Mouse (Mus musculus) spleen, postnatal 10 days (tissue): ENCODE data around the gene Lexm.

Source experiments
- DNase-seq, 2 experiments: peaks; one replicate each; pipeline ENCODE4 v3.0.0; 2021 to 2022; ENCODE audit warnings: low spot score in 2 of 2

The Lexm gene

GRCm38 (mm10) chr4:106617056-106617455 is at the start of gene Lexm:
Lexm (minus strand) TSS chr4:106617241.
- no peak for DNase-seq

GRCm38 (mm10) chr4:106666546-106666945 is 49.5 kb upstream of the Lexm start:
- DNase-seq = no peak

- DNase-seq = no peak
Measured at GRCm38 (mm10) chr4:106665673-106666072, 48.6 kb upstream of the Lexm start.

- no peak for DNase-seq
Measured at GRCm38 (mm10) chr4:106665269-106665668, 48.2 kb upstream of the Lexm start.

DNA sequence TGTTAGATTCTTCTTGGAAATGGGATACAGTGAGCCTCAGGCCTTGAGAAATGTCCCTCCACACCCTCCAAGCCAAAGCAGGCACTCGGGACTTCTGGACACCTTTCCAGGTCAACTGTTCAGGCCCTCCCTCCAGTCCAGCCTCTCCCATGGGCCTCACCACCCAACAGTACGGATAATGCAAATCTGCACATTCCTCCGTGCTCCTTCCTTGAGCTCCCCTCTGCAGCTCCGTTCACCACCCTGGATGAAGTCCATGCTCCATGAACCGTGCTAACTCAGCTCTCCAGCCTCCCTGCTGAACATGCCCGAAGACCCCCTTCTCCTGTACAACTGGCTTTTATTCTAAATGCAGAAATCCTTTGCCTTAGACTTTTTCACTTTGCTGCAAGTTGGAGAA is 47.7 kb upstream of the Lexm start:
- DNase-seq = no peak

DNA sequence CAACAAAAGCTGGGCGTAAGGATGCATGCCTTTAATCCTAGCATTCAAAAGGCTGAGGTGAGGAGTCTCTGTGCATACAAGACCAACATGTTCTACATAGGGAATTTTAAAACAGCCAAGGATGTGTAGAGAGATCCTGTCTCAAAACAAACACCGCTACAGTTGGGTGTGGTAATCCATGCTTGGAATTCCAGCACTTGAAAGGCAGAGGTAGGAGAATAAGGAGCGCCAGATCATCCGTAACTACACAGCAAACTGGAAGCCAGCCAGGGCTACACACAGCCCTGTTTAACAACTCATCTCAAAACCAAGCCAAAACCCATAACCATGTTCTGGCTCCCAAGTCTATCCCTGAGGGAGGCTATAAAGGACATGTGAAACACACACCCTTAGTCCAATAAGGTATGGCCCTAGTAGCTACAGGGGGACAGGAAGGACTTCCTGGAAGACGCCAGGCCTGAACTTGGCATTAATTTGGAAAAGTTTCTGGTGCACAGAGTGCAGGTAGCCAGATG is 47.0 kb upstream of the Lexm start:
- DNase-seq = no peak

DNA sequence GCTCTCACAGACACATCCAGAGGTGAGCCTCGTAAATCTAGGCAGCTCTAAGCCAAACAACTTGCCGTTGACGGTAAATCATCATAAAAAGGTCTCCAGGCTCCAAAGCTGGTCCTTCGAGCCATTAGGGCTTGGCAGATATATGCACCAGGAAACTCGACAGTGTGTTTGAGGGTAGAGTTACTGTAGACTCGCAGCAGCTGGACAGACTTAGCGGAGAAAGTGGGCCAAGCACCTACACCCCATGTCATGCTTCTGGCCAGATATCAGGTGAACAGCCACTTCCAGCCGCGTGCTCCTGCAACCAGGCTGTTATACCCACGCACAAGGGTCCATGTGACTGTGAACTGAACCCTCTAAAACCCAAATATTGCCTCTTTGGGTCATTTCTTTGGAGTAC is 38.6 kb upstream of the Lexm start:
- DNase-seq = no peak

DNA sequence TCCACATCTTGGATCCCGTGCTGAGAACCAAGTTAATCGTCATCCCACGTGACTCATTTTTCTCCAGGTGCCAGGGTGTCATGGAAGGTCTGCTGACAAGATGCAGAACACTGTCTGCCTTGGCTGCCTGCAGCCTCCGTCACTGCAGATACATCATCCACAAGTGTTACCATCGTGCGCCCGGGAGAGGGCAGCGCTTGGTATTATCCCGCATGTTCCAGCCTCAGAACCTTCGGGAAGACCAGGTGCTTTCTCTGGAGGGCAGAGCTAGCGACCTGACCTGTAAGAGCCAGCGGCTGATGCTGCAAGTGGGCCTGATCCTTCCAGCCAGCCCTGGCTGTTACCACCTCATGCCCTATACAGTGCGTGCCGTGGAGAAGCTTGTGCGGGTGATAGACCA is 36.0 kb upstream of the Lexm start:
- DNase-seq = no peak

GRCm38 (mm10) chr4:106652546-106652945 is 35.5 kb upstream of the Lexm start:
- DNase-seq = no peak

DNA sequence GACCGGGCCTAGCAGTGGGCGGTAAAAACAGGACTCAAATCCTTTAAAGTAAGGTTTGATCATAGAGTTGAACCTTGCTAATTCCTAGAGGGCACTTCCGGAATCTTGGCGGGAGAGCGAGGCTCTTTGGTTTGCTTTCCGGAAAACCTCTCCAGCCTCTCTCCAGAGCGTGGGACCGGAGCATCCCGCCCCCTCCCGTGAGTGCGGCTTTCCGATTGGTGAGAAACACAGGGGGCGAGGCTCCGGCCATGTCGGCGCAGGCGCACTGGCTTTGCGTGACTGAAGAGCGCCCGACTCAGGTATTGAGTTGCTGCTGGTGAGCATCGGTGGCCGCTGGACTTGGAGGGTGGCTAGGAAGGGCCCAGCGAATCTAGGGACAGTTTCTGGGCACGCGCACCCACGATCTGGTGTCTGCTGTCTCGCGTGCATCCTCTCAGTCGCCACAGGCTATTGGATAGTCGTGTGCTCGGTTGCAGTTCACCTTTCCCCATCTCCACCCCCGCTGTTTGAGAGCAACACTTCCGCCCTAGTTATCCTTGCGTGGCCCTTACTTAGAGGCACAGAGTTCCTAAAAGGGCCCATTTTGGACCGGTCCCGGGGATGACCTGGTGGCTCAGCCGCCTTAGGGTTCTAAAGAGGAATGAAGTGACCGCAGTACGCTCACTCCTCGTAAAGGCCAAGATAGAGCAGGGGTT is 33.9 kb upstream of the Lexm start, which contains the start of gene Pars2:
Gene Pars2, plus strand, starts transcription at position 237 of the 695 bp plus-strand sequence.
- peak; percentile 89 to 96 for DNase-seq

DNA sequence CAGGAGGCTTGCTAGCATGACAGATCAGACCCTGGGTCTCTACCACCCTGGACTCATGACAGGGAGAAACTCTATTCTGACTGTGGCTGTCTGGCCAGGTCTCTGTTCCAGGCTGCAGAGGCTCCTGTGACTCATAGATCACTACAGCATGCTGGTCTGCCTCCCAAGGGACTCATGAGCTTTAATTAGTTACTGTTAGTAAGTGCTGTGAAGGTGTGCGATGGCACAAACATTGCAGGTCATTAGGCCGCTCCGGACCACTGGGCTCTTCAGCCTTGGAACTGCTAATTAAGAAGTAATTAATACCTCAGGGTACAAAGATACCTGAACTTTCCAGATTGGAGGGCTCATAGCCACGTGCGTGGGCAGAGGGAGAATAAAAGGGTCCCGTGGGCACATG is 30.1 kb upstream of the Lexm start:
- no peak for DNase-seq

DNA sequence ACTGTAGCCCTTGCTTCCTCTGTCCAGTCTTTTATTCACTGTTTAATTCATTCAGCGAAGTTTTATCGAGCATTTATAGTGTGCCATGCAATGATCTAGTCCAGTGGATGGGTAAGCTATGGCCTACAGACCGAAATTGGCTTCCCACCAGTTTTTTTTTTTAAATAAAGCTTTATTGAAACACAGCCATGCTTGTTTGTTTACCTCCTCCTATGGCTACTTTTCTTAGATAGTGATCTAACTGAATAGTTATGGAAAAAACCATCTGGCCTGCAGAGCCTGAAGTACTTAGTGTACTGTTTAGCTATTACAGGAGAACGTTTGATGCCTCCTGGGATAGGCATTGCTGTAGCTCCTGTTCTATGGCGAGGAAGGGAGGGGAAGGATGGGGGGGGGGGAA is 28.8 kb upstream of the Lexm start:
- DNase-seq = no peak

DNA sequence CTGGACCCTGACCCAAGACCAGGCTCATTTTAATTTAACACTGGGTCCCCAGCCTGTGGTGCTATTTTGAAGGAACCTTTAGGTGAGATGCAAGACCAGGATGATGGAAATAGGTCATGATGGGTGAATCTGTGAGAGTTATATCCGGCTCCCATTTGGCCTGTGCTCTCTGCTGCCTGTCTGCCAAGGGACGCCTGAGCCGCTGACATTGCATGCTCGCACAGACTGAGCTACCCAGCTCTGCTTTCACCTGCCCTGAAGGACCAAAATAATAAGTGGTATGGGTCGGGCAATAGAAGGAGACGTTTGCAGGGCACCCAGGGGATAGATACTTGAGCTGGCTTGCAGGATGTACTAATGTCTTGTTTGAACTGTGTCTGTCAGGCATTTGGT is 27.2 kb upstream of the Lexm start:
- DNase-seq = no peak

- DNase-seq = no peak
Measured at GRCm38 (mm10) chr4:106643483-106644217, 26.6 kb upstream of the Lexm start.

GRCm38 (mm10) chr4:106634086-106634479 is 17.0 kb upstream of the Lexm start:
- DNase-seq = no peak

- no peak for DNase-seq
Measured at GRCm38 (mm10) chr4:106633281-106634085, 16.4 kb upstream of the Lexm start.

- no peak for DNase-seq
Measured at GRCm38 (mm10) chr4:106632313-106632712, 15.3 kb upstream of the Lexm start.

DNA sequence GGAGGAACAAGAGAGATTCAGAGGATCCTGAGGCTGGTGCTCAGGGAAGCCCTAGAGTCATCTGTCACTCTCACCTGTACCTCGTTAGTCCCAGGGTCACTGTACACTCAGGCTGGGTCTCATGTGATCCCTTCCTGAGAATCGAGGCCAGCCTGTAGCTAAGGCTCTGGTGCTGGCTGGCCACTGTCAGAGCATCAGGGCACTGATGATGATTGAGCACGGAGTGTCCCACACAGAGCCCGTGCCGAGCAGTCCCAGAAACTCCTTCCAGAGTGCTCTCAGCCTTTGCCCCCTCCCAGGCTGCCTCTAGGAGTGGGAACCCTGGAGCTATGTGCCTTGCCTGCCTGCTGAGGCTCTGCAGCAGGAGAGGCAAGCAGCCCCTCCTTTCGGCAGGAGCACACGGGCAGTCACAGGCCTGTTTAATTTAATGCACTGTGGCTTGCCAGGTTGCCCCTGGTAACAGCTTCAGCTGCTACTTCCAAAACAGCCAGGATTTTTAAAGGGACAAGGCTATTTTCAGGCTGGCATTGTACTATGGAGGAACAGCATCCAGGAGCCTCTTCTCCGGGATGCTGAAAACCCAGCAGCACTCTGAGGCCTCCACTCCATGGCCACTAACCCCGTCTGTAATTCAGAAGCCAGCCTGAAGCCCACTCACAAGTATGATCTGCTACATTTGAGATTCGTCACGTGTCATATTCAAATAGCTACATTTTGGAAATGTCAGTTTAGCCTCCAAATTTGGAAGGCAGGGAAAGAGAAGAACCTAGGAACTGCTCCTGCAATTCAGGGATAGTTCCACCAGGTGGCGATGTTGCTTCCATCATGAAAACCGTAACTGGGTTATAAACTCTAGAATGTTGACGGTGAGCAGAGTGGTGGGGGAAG is 13.5 kb upstream of the Lexm start:
- DNase-seq = peak; percentile 53 to 72

GRCm38 (mm10) chr4:106629374-106629773 is 12.3 kb upstream of the Lexm start:
- no peak for DNase-seq

DNA sequence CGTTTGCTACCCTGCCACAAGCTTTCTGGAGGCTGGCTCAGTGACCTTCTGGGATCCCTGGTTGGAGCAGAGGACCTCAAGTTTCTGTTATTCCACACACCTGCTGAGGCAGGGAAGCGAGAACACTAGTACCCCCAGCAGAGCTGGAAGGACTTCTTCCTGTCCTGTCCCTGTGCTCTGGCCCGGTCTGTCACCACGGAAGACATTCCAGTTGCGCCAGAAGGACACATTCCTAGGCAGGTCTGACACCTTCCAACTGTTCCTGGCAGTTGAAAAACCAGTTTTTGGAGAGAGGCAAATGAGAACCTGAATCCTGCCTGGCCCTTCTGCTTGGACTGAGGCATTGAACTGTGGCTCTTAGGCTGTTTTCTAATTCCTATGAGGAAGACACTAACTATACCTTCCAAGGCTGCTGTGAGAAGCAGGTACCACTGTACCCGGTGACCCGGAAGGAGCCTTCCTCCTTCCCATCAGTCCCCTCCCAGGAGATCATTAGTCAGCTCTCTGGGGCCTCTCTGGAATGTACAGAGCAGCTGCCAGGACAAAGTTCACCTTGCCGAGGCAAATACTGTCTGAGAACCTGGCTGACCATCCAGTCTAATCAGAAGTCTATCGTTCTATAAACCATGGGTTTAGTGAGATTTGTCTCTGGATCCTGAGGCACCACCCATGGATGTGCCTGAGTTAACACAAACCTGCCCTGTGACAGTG is 11.8 kb upstream of the Lexm start:
- DNase-seq = no peak

DNA sequence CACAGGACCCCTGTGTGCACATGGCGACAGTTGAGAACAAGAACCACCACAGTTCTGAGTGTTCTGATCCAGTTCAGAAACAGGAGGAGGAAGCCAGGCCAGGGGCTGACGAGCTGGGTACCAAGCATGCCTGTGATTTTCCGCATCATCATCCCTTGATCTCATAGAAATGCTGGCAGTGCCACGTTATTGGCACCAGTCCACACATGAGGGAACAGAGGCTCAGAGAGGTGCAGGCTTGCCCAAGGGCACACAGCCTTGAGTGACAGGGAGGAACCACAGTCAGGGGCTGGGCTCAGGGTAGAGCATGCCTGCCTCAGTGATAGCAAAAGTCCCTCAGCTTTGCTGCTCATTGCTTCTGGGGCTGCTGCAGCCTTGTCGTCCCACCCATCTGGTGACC is 10.8 kb upstream of the Lexm start:
- no peak for DNase-seq
